Mouse (Mus musculus): Measurements from ENCODE around the gene Ergic3. TPM values are rescaled to one million over a fixed set of nuclear protein-coding genes. Genes with fewer than 3 reads are reported as not detected.
A peak's percentile ranks its signal among the peaks of the same experiment; 100 is the strongest.

Gene Ergic3
- total RNA-seq (2021) = 100 to 1,000 TPM; 164 to 172 TPM
- long read RNA-seq, experiment 1, transcript Ergic3-201 (13 exons, 1,377 nt) = major isoform, 291 of 346 reads
- long read RNA-seq, experiment 1, partial matches to known transcripts = 18 of 346 reads
- long read RNA-seq, experiment 1, other reads (novel, unspliced or antisense) = 33 of 346 reads
- long read RNA-seq, experiment 2, transcript Ergic3-201 (13 exons, 1,377 nt) = major isoform, 164 of 188 reads
- long read RNA-seq, experiment 2, partial matches to known transcripts = 5 of 188 reads
- long read RNA-seq, experiment 2, other reads (novel, unspliced or antisense) = 16 of 188 reads

- DNase-seq = peak; percentile 99
Measured at GRCm38 (mm10) chr2:156007888-156008532, at the start of gene Ergic3, which contains the start of gene 6430550D23Rik. Gene Ergic3, plus strand, starts transcription at chr2:156008045. Gene 6430550D23Rik, minus strand, starts transcription at chr2:156007977.

- DNase-seq = no peak
Measured at GRCm38 (mm10) chr2:155959981-155960380, 47.9 kb upstream of the Ergic3 start.

- DNase-seq = no peak
Measured at GRCm38 (mm10) chr2:155961862-155962261, 46.0 kb upstream of the Ergic3 start.

GRCm38 (mm10) chr2:155962991-155963390 lies 44.9 kb upstream of the Ergic3 start:
- DNase-seq = peak; percentile 38

GRCm38 (mm10) chr2:155973348-155973747 lies 34.5 kb upstream of the Ergic3 start:
- no peak for DNase-seq

- DNase-seq = no peak
Measured at GRCm38 (mm10) chr2:155974087-155974731, 33.6 kb upstream of the Ergic3 start.

GRCm38 (mm10) chr2:155979328-155979991 lies 28.4 kb upstream of the Ergic3 start:
- DNase-seq = peak; percentile 38

- no peak for DNase-seq
Measured at GRCm38 (mm10) chr2:155985776-155986175, 22.1 kb upstream of the Ergic3 start.

- DNase-seq = no peak
Measured at GRCm38 (mm10) chr2:155987131-155987530, 20.7 kb upstream of the Ergic3 start.

- no peak for DNase-seq
Measured at GRCm38 (mm10) chr2:155989085-155989484, 18.8 kb upstream of the Ergic3 start.

GRCm38 (mm10) chr2:155991151-155991550 lies 16.7 kb upstream of the Ergic3 start:
- no peak for DNase-seq

GRCm38 (mm10) chr2:155991863-155992321 lies 16.0 kb upstream of the Ergic3 start:
- peak; percentile 76 for DNase-seq

- DNase-seq = no peak
Measured at GRCm38 (mm10) chr2:156005393-156005792, 2.5 kb upstream of the Ergic3 start.

GRCm38 (mm10) chr2:156018106-156018505 lies 10.3 kb downstream of the Ergic3 start:
- DNase-seq = no peak

GRCm38 (mm10) chr2:156021219-156021618 lies 13.4 kb downstream of the Ergic3 start:
- DNase-seq = no peak

- DNase-seq = no peak
Measured at GRCm38 (mm10) chr2:156021765-156022164, 13.9 kb downstream of the Ergic3 start.

- DNase-seq = no peak
Measured at GRCm38 (mm10) chr2:156025482-156025881, 17.6 kb downstream of the Ergic3 start.

GRCm38 (mm10) chr2:156039390-156039789 lies 31.5 kb downstream of the Ergic3 start:
- DNase-seq = no peak

- DNase-seq = no peak
Measured at GRCm38 (mm10) chr2:156042903-156043302, 35.1 kb downstream of the Ergic3 start.

GRCm38 (mm10) chr2:156047929-156048328 lies 40.1 kb downstream of the Ergic3 start:
- no peak for DNase-seq

GRCm38 (mm10) chr2:156052816-156053215 lies 45.0 kb downstream of the Ergic3 start, which contains the start of gene Fer1l4:
Gene Fer1l4, minus strand, starts transcription at chr2:156052947.
- no peak for DNase-seq

Data from adrenal gland, postnatal 10 days (tissue).